Mouse (Mus musculus) G1E (cell line): ENCODE measurements at regions not wholly inside any gene's neighbourhood (a gene's known extent, or its start where the extent isn't known, plus 50 kb on each side); places are given as distances from the start of the nearest gene placed in this dataset.

Experiments
- ATAC-seq: 2 replicates; pipeline ENCODE4 v1.8.0; 2016; ENCODE audit warnings: mild to moderate bottlenecking; ENCODE audit not compliant: insufficient number of reproducible peaks, poor library complexity, low FRiP score, severe bottlenecking; ENCODE audit errors: extremely low read depth
- DNase-seq: peaks from one replicate; pipeline ENCODE4 v3.0.0; 2012; ENCODE audit warnings: low spot score
- H3K27me3 ChIP-seq: 2 replicates; pipeline ENCODE4 v1.6.1; 2012; ENCODE audit warnings: mild to moderate bottlenecking, low read length, inconsistent platforms; ENCODE audit not compliant: insufficient read depth
- H3K36me3 ChIP-seq: replicated peaks from 2 replicates; pipeline ENCODE3; 2012; ENCODE audit warnings: mild to moderate bottlenecking, inconsistent platforms
- H3K4me1 ChIP-seq: 2 replicates; pipeline ENCODE4 v1.6.1; 2012; ENCODE audit warnings: low read depth, low read length, inconsistent platforms, mixed read lengths; ENCODE audit not compliant: insufficient read depth
- H3K4me3 ChIP-seq: 2 replicates; pipeline ENCODE4 v1.5.1; 2012; ENCODE audit warnings: low read depth, mild to moderate bottlenecking, inconsistent platforms, low read length, moderate library complexity, mixed read lengths
- H3K9me3 ChIP-seq: replicated peaks from 2 replicates; pipeline ENCODE4 v1.6.1; 2012; ENCODE audit warnings: inconsistent platforms
- CTCF ChIP-seq: IDR thresholded peaks from 2 replicates; pipeline ENCODE4 v1.5.1; 2012; ENCODE audit warnings: low read depth, low read length, inconsistent platforms, mixed read lengths
- GATA1 ChIP-seq: IDR thresholded peaks from 2 replicates; pipeline ENCODE4 v1.6.1; 2012; ENCODE audit warnings: borderline replicate concordance, low read length, inconsistent platforms, mixed read lengths
- GATA2 ChIP-seq: IDR thresholded peaks from 2 replicates; pipeline ENCODE4 v1.6.1; 2012; ENCODE audit warnings: low read depth, low read length, inconsistent platforms, borderline replicate concordance
- POLR2AphosphoS5 ChIP-seq: IDR thresholded peaks from 2 replicates; pipeline ENCODE4 v1.6.1; 2012; ENCODE audit warnings: low read depth, low read length, inconsistent platforms; ENCODE audit not compliant: insufficient replicate concordance
- TAL1 ChIP-seq: conservative IDR thresholded peaks from 2 replicates; pipeline ENCODE4 v1.6.1; 2012; ENCODE audit warnings: low read depth, low read length, inconsistent platforms, mixed read lengths

GRCm38 (mm10) chr14:89755831-89756230 is 1284.6 kb upstream of the Pcdh20 start:
- TF ChIP-seq CTCF (no peak), POLR2AphosphoS5 (no peak), GATA2 (no peak), TAL1 (no peak), GATA1 (no peak)
- peaks cover 4% of the 10 kb centered on the region; the same call in 1 of the 2 replicates for H3K9me3 ChIP-seq
- H3K4me1 ChIP-seq: no peaks in the 10 kb centered on the region
- ATAC-seq: no peak
- DNase-seq: no peak
- H3K27me3 ChIP-seq: no peaks in the 10 kb centered on the region
- no peak overlapping the region for H3K4me3 ChIP-seq
- no peaks in the 10 kb centered on the region for H3K36me3 ChIP-seq

DNA sequence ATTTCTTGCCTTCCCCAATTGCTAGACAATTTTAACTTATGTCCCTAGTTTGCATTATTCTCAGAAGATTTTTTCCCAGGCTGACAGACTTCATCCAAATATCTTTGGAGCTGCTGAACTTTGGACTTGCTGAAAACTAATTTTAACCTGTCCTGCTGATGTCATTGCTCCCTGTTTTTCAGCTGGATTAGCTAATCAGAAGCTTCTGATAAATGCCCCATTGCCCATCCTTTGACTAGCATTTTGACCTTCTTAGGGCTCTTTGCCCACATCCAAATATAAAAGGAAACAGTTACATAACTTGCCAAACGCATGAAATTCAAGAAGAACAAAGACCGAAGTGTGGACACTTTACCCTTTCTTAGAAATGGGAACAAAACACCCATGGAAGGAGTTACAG is 1242.5 kb upstream of the Pcdh20 start:
- Histone ChIP-seq H3K4me3 (no peak overlapping the region), H3K4me1 (no peaks in the 10 kb centered on the region), H3K9me3 (no peaks in the 10 kb centered on the region), H3K36me3 (no peaks in the 10 kb centered on the region), H3K27me3 (no peaks in the 10 kb centered on the region)
- ATAC-seq (no peak), DNase-seq (no peak)
- TF ChIP-seq TAL1 (no peak), GATA1 (no peak), GATA2 (no peak), CTCF (no peak), POLR2AphosphoS5 (no peak)
